Mouse (Mus musculus) lung, adult 2 months (tissue): Measurements from ENCODE around the gene Slc35d2.

Experiments used
- CTCF ChIP-seq: fragments of 200-500 bp; IDR thresholded peaks from 2 replicates; pipeline ENCODE4 v1.5.1; 2011; ENCODE audit warnings: mild to moderate bottlenecking, low read length, control low read depth; ENCODE audit not compliant: insufficient read depth
- POLR2A ChIP-seq: fragments of 200-500 bp; IDR thresholded peaks from 2 replicates; pipeline ENCODE4 v1.6.1; 2011; ENCODE audit warnings: low read depth, mild to moderate bottlenecking, control low read depth, low read length, borderline replicate concordance; ENCODE audit errors: extremely low read depth

- TF ChIP-seq CTCF (no peak), POLR2A (no peak)
These were observed 8.4 kb downstream of the Slc35d2 start for GRCm38 (mm10) chr13:64120760-64121159.
